Mouse (Mus musculus) myocyte (in vitro differentiated cells): ENCODE results near the gene Slc25a48. TPM values are rescaled to one million over a fixed set of nuclear protein-coding genes. Genes with fewer than 3 reads are reported as not detected.

Source experiments
- H3K27me3 ChIP-seq: one replicate; pipeline ENCODE4 v1.6.1; 2011; ENCODE audit not compliant: control insufficient read depth, insufficient read depth, insufficient read length
- H3K36me3 ChIP-seq: one replicate; pipeline ENCODE4 v1.6.1; 2011; ENCODE audit not compliant: control insufficient read depth, insufficient read depth
- H3K4me2 ChIP-seq: one replicate; pipeline ENCODE4 v1.6.1; 2011; ENCODE audit warnings: low read depth, control low read depth
- H3K4me3 ChIP-seq: one replicate; pipeline ENCODE4 v1.5.1; 2011; ENCODE audit warnings: mild to moderate bottlenecking, control low read depth, moderate library complexity
- H3K79me2 ChIP-seq: one replicate; pipeline ENCODE4 v1.6.1; 2011; ENCODE audit not compliant: control insufficient read depth, insufficient read depth
- H3ac ChIP-seq: one replicate; pipeline ENCODE4 v1.6.1; 2011; ENCODE audit not compliant: control insufficient read depth, insufficient read length
- CEBPB ChIP-seq: IDR thresholded peaks from 2 replicates; pipeline ENCODE4 v1.6.1; 2011; ENCODE audit warnings: mild to moderate bottlenecking, moderate library complexity; ENCODE audit not compliant: poor library complexity, insufficient read depth, severe bottlenecking
- E2F4 ChIP-seq: IDR thresholded peaks from one replicate; pipeline ENCODE4 v1.6.1; 2011; ENCODE audit warnings: mild to moderate bottlenecking, control low read depth, moderate library complexity; ENCODE audit not compliant: insufficient read depth
- MAX ChIP-seq: IDR thresholded peaks from one replicate; pipeline ENCODE4 v1.6.1; 2011; ENCODE audit warnings: low read depth, mild to moderate bottlenecking, control low read depth
- MYOD1 ChIP-seq, 3 experiments: IDR thresholded peaks; one replicate each; pipeline ENCODE4 v1.6.1; 2011; ENCODE audit warnings: control low read depth in 2 of 3, low read depth in 2 of 3, mild to moderate bottlenecking in 2 of 3, moderate library complexity in 1 of 3; ENCODE audit not compliant: insufficient read length in 2 of 3, control insufficient read depth in 1 of 3
- MYOG ChIP-seq, 3 experiments: IDR thresholded peaks; one replicate each; pipeline ENCODE4 v1.6.1; 2011; ENCODE audit warnings: control low read depth in 2 of 3, low read depth in 2 of 3, mild to moderate bottlenecking in 2 of 3; ENCODE audit not compliant: insufficient read length in 2 of 3, control insufficient read depth in 1 of 3, insufficient read depth in 1 of 3
- POLR2A ChIP-seq: IDR thresholded peaks from one replicate; pipeline ENCODE4 v1.6.1; 2011; ENCODE audit warnings: low read depth, mild to moderate bottlenecking, control low read depth, moderate library complexity; ENCODE audit not compliant: insufficient read length
- POLR2AphosphoS2 ChIP-seq: IDR thresholded peaks from one replicate; pipeline ENCODE4 v1.6.1; 2011; ENCODE audit warnings: low read depth, control low read depth; ENCODE audit not compliant: insufficient read length
- REST ChIP-seq: IDR thresholded peaks from one replicate; pipeline ENCODE4 v1.6.1; 2011; ENCODE audit warnings: mild to moderate bottlenecking, control low read depth, moderate library complexity; ENCODE audit not compliant: insufficient read depth, insufficient read length
- SRF ChIP-seq: IDR thresholded peaks from one replicate; pipeline ENCODE4 v1.6.1; 2011; ENCODE audit warnings: low read depth; ENCODE audit not compliant: control insufficient read depth, insufficient read length
- TCF12 ChIP-seq: IDR thresholded peaks from one replicate; pipeline ENCODE4 v1.6.1; 2011; ENCODE audit warnings: mild to moderate bottlenecking, control low read depth; ENCODE audit not compliant: poor library complexity, insufficient read depth, severe bottlenecking
- TCF3 ChIP-seq: IDR thresholded peaks from one replicate; pipeline ENCODE4 v1.6.1; 2011; ENCODE audit warnings: low read depth, control low read depth; ENCODE audit not compliant: insufficient read length
- USF1 ChIP-seq: IDR thresholded peaks from one replicate; pipeline ENCODE4 v1.6.1; 2011; ENCODE audit warnings: low read depth, mild to moderate bottlenecking, control low read depth, moderate library complexity
- polyA plus RNA-seq: library from polyadenylated mRNA; unstranded; fragments of >200 nt; fragmentation: generic; extraction: Trizol; gene quantifications from one replicate; pipeline ENCODE4 v1.2.1, GENCODE M21; 2012; ENCODE audit warnings: missing spikeins

The Slc25a48 gene
- polyA plus RNA-seq, 1 experiment = not detected

GRCm38 (mm10) chr13:56516311-56516710 is 78.2 kb downstream of the Slc25a48 start:
- no peak overlapping the region for H3ac ChIP-seq
- no peaks in the 10 kb centered on the region for H3K79me2 ChIP-seq
- no peaks in the 10 kb centered on the region for H3K36me3 ChIP-seq
- TF ChIP-seq POLR2A (no peak), POLR2AphosphoS2 (no peak), CEBPB (no peak), MYOG (IDR thresholded peaks at IDR 0.05; ENCODE audit: control insufficient read depth in 1 of 3, insufficient read depth in 1 of 3, insufficient read length in 2 of 3, low read depth in 2 of 3) (no peak), USF1 (no peak), SRF (no peak), MYOD1 (IDR thresholded peaks at IDR 0.05; ENCODE audit: control insufficient read depth in 1 of 3, insufficient read length in 2 of 3, low read depth in 2 of 3) (no peak), REST (no peak)
- no peak overlapping the region for H3K4me2 ChIP-seq
- no peak overlapping the region for H3K4me3 ChIP-seq
- H3K27me3 ChIP-seq = peaks cover 5% of the 10 kb centered on the region

DNA sequence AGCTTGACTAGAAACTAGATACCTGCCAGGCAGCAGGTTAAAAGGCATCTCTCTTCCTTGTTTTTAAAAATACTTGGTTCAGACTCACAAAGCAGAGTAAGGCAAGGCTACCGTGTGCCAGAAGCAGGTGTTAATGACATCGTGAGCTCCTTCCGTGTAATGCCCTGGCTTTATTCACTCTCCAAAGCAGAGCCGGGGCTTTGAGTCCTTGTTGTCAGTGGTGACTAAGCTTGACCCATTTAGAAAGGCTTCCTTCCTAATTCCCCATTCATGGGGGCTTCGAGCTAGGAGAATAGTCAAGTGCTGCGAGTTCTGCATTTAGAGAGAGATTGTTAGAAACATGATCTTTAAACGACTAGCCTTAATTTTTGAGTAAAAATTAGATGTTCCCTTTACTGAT is 78.7 kb downstream of the Slc25a48 start:
- H3K36me3 ChIP-seq = no peaks in the 10 kb centered on the region
- no peak overlapping the region for H3K4me3 ChIP-seq
- no peaks in the 10 kb centered on the region for H3K79me2 ChIP-seq
- H3K4me2 ChIP-seq = no peak overlapping the region
- H3K27me3 ChIP-seq = peaks cover 5% of the 10 kb centered on the region
- no peak overlapping the region for H3ac ChIP-seq
- TF ChIP-seq MYOD1 (IDR thresholded peaks at IDR 0.05; ENCODE audit: control insufficient read depth in 1 of 3, insufficient read length in 2 of 3, low read depth in 2 of 3) (no peak), POLR2AphosphoS2 (no peak), POLR2A (no peak), REST (no peak), MYOG (IDR thresholded peaks at IDR 0.05; ENCODE audit: control insufficient read depth in 1 of 3, insufficient read depth in 1 of 3, insufficient read length in 2 of 3, low read depth in 2 of 3) (no peak), USF1 (no peak), TCF12 (no peak), SRF (no peak), MAX (no peak)

- TF ChIP-seq E2F4 (no peak), POLR2A (no peak), MAX (no peak), TCF3 (no peak), USF1 (no peak), MYOD1 (IDR thresholded peaks at IDR 0.05; ENCODE audit: control insufficient read depth in 1 of 3, insufficient read length in 2 of 3, low read depth in 2 of 3) (no peak)
These were observed 84.1 kb downstream of the Slc25a48 start, which contains the start of gene Fbxl21 for GRCm38 (mm10) chr13:56522081-56522820. Fbxl21 (plus strand) TSS chr13:56522472.

GRCm38 (mm10) chr13:56522821-56523167 is 84.6 kb downstream of the Slc25a48 start:
- peaks cover 2% of the 10 kb centered on the region for H3K27me3 ChIP-seq
- no peaks in the 10 kb centered on the region for H3K36me3 ChIP-seq
- H3K4me2 ChIP-seq = peak overlapping the region; percentile 92
- H3K4me3 ChIP-seq = peak overlapping the region; percentile 19
- no peak for TF ChIP-seq USF1
- TF ChIP-seq REST = no peak
- TF ChIP-seq POLR2A = no peak
- TF ChIP-seq E2F4 = no peak
- no peak for TF ChIP-seq POLR2AphosphoS2
- TF ChIP-seq TCF12 = no peak
- TF ChIP-seq SRF = no peak
- no peak for TF ChIP-seq MYOG (IDR thresholded peaks at IDR 0.05; ENCODE audit: control insufficient read depth in 1 of 3, insufficient read depth in 1 of 3, insufficient read length in 2 of 3, low read depth in 2 of 3)
- TF ChIP-seq CEBPB = no peak
- TF ChIP-seq MAX = no peak
- TF ChIP-seq TCF3 = no peak
- no peak for TF ChIP-seq MYOD1 (IDR thresholded peaks at IDR 0.05; ENCODE audit: control insufficient read depth in 1 of 3, insufficient read length in 2 of 3, low read depth in 2 of 3)
- no peak overlapping the region for H3ac ChIP-seq
- no peaks in the 10 kb centered on the region for H3K79me2 ChIP-seq

More at GRCm38 (mm10) chr13:56522081-56522820, 84.1 kb downstream of the Slc25a48 start, which contains the start of gene Fbxl21:
- Histone ChIP-seq H3K4me2 (peak within 1 kb of the TSS; percentile 92), H3K4me3 (peak within 1 kb of the TSS; percentile 19), H3K36me3 (no peaks in the 10 kb centered on the region), H3K27me3 (no peaks in the 10 kb centered on the region), H3ac (no peak within 1 kb of the TSS), H3K79me2 (no peaks in the 10 kb centered on the region)

Other genes starting within 250 kb of the Slc25a48 start
- gene Neurog1, start 186.2 kb upstream of the Slc25a48 start, polyA plus RNA-seq = not detected
- not detected for gene Cxcl14, start 141.8 kb upstream of the Slc25a48 start, polyA plus RNA-seq
- not detected for gene Gm3045, start 11.8 kb upstream of the Slc25a48 start, polyA plus RNA-seq
- not detected for gene Il9, start 43.9 kb downstream of the Slc25a48 start, polyA plus RNA-seq
- 0.20 TPM for gene Fbxl21, start 84.1 kb downstream of the Slc25a48 start, polyA plus RNA-seq
- gene Lect2, start 110.1 kb downstream of the Slc25a48 start, polyA plus RNA-seq = not detected
- 1.8 TPM for gene Tgfbi, start 171.2 kb downstream of the Slc25a48 start, polyA plus RNA-seq